Mouse (Mus musculus) embryonic facial prominence, embryonic 11.5 days (tissue): ENCODE measurements around the gene Rab11fip4. TPM values are rescaled to one million over a fixed set of nuclear protein-coding genes. Genes with fewer than 3 reads are reported as not detected.

Source experiments
- ATAC-seq: fragments of 200-750 bp; cut with Nextera tagmentation; replicated peaks from 2 replicates; pipeline ENCODE4 v1.8.0; 2017; ENCODE audit warnings: low read depth; ENCODE audit not compliant: insufficient number of reproducible peaks, low FRiP score, low TSS enrichment
- DNase-seq: peaks from one replicate; pipeline ENCODE4 v3.0.0-alpha.2; 2015; ENCODE audit warnings: low spot score
- H3K27ac ChIP-seq: fragments of 300-500 bp; sonication (generic); replicated peaks from 2 replicates; pipeline ENCODE4 v1.5.1; 2014; ENCODE audit warnings: mild to moderate bottlenecking, low read depth, low read length, control low read depth
- H3K27me3 ChIP-seq: fragments of 300-500 bp; sonication (generic); 2 replicates; pipeline ENCODE4 v1.6.1; 2014; ENCODE audit warnings: mild to moderate bottlenecking, low read length, moderate library complexity, mixed read lengths; ENCODE audit not compliant: control insufficient read depth, insufficient read depth
- H3K36me3 ChIP-seq: fragments of 300-500 bp; sonication (generic); replicated peaks from 2 replicates; pipeline ENCODE4 v1.6.1; 2014; ENCODE audit warnings: low read depth, mild to moderate bottlenecking, low read length, moderate library complexity, mixed read lengths; ENCODE audit not compliant: control insufficient read depth, insufficient read depth
- H3K4me1 ChIP-seq: fragments of 300-500 bp; sonication (generic); 2 replicates; pipeline ENCODE4 v1.6.1; 2014; ENCODE audit warnings: low read length, mixed read lengths; ENCODE audit not compliant: control insufficient read depth, insufficient read depth
- H3K4me2 ChIP-seq: fragments of 300-500 bp; sonication (generic); 2 replicates; pipeline ENCODE4 v1.6.1; 2014; ENCODE audit warnings: low read depth, mild to moderate bottlenecking, control low read depth, low read length, moderate library complexity
- H3K4me3 ChIP-seq: fragments of 300-500 bp; sonication (generic); 2 replicates; pipeline ENCODE4 v1.5.1; 2014; ENCODE audit warnings: low read depth, low read length, control low read depth
- H3K9ac ChIP-seq: fragments of 300-500 bp; sonication (generic); replicated peaks from 2 replicates; pipeline ENCODE4 v1.6.1; 2014; ENCODE audit warnings: mild to moderate bottlenecking, control low read depth, low read length
- H3K9me3 ChIP-seq: fragments of 300-500 bp; sonication (generic); replicated peaks from 2 replicates; pipeline ENCODE4 v1.6.1; 2016; ENCODE audit warnings: mild to moderate bottlenecking, low read length, inconsistent platforms, mixed read lengths; ENCODE audit not compliant: control insufficient read depth
- WGBS: fragments of 180-500 bp; shearing (Covaris S2); extraction: QIAGEN DNeasy Blood & Tissue Kit; methylation state at CpG from one replicate; pipeline ENCODE4 v1.1.7; 2014; 5-methylcytosine and 5-hydroxymethylcytosine counted together
- polyA plus RNA-seq: library from polyadenylated mRNA; unstranded; fragments of >200 nt; fragmentation: Nextera tagmentation; extraction: Ambion mirVana; gene quantifications from 2 replicates; pipeline ENCODE4 v1.2.1, GENCODE M21; 2014

Rab11fip4 gene
- polyA plus RNA-seq, 1 experiment from 2014 or later: 9.2 TPM

DNA sequence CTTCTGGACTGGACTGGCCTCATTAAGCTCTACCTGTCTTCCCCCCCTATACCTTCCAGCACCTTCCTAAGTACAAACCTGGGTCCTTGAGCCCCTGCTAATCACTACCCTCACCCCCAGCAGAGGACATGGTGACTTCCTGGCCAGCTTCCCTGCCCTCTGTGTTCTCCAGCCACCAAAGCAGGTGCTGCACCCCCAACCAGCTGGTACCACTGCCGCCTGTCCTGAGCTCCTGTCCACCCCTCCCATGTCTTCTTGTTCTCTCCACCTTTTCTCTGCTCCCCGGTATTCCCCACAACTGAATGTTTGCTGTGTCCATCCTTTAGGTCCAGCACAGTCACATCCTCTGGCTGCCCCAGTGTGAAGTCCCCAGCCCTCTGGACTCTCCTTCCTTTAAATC, 19.4 kb downstream of the Rab11fip4 start:
- Histone ChIP-seq H3K27me3 (no peaks in the 10 kb centered on the region), H3K4me2 (no peak overlapping the region), H3K9ac (no peak overlapping the region), H3K27ac (no peak overlapping the region), H3K36me3 (no peaks in the 10 kb centered on the region), H3K4me3 (no peak overlapping the region), H3K9me3 (no peaks in the 10 kb centered on the region), H3K4me1 (peaks cover 2% of the 10 kb centered on the region; the same call in 1 of the 2 replicates)
- ATAC-seq (no peak), DNase-seq (no peak)
- WGBS: 39% methylated on average over 2 of the region's 2 CpGs

- Histone ChIP-seq H3K27ac (no peak overlapping the region), H3K4me1 (peaks cover 2% of the 10 kb centered on the region; the same call in 1 of the 2 replicates), H3K27me3 (no peaks in the 10 kb centered on the region), H3K4me3 (no peak overlapping the region), H3K4me2 (peak overlapping the region; percentile 16; the same call in 1 of the 2 replicates), H3K9ac (no peak overlapping the region), H3K36me3 (no peaks in the 10 kb centered on the region), H3K9me3 (no peaks in the 10 kb centered on the region)
- ATAC-seq (no peak), DNase-seq (peak; percentile 49)
- WGBS: 20% methylated on average over 13 of the region's 13 CpGs
Observed at GRCm38 (mm10) chr11:79611011-79611666, 20.1 kb downstream of the Rab11fip4 start.

DNA sequence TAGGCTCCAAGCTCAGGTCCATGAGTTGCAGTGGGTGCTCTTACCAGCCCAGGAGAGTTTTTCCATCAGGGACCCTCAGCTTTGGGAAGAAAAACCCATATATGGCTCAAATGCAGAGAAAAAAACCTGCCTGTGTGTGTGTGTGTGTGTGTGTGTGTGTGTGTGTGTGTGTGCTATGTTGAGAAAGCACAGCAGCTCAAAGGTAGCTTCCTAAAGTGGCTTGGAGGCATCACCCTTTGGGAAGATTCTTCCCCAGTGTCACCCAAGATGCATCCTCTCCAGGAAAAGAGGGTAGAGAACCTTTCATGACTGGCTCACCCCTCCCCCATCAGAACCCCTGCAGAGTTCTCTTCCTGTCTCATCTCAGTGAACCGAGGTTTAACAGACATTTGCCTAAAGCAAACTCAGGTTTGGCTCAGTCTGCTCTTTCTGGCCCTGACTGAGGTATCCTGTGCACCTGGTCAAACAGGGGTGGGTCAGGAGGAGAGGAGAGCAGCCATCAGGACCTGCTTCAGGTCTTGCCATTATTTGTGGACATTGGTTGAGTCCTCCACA, 21.1 kb downstream of the Rab11fip4 start:
- 4% methylated on average over 1 of the region's 1 CpGs for WGBS
- ATAC-seq (no peak), DNase-seq (no peak)
- no peak overlapping the region for H3K4me2 ChIP-seq
- H3K36me3 ChIP-seq: no peaks in the 10 kb centered on the region
- no peaks in the 10 kb centered on the region for H3K9me3 ChIP-seq
- no peak overlapping the region for H3K27ac ChIP-seq
- H3K4me1 ChIP-seq: peaks cover 2% of the 10 kb centered on the region; the same call in 1 of the 2 replicates
- H3K9ac ChIP-seq: no peak overlapping the region
- H3K4me3 ChIP-seq: no peak overlapping the region
- no peaks in the 10 kb centered on the region for H3K27me3 ChIP-seq

DNA sequence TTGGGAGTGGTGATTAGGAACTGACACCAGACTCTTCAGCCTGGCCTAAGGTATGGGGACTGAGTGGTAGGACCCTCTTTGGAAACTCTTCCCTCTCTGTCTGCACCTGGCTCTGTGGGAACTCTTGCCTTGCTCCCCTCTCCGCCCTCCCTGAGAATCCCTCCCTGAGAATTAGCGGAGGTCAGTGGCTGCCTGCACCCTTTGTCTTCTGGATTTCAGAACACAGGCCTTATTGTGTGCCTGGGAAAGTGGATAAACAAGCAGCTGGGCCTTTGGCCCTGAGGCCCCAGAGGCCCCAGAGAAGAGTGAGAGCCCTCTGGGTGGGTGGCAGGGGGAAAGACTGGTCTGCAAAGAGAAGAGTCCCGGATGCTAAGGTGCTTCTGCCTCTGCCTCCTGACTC, 22.1 kb downstream of the Rab11fip4 start:
- no peak overlapping the region for H3K27ac ChIP-seq

GRCm38 (mm10) chr11:79613711-79614110, 22.7 kb downstream of the Rab11fip4 start:
- Histone ChIP-seq H3K36me3 (no peaks in the 10 kb centered on the region), H3K9ac (no peak overlapping the region), H3K4me3 (no peak overlapping the region), H3K27me3 (no peaks in the 10 kb centered on the region), H3K27ac (no peak overlapping the region), H3K9me3 (no peaks in the 10 kb centered on the region), H3K4me2 (no peak overlapping the region), H3K4me1 (peaks cover 2% of the 10 kb centered on the region; the same call in 1 of the 2 replicates)
- 45% methylated on average over 4 of the region's 4 CpGs for WGBS
- DNase-seq (no peak), ATAC-seq (no peak)

More for the DNA sequence above, 22.1 kb downstream of the Rab11fip4 start:
- no peaks in the 10 kb centered on the region for H3K9me3 ChIP-seq
- H3K9ac ChIP-seq: no peak overlapping the region
- ATAC-seq (no peak), DNase-seq (no peak)
- 8% methylated on average over 3 of the region's 3 CpGs for WGBS
- no peaks in the 10 kb centered on the region for H3K27me3 ChIP-seq
- H3K4me2 ChIP-seq: no peak overlapping the region
- H3K4me1 ChIP-seq: peaks cover 2% of the 10 kb centered on the region; the same call in 1 of the 2 replicates
- no peaks in the 10 kb centered on the region for H3K36me3 ChIP-seq
- no peak overlapping the region for H3K4me3 ChIP-seq

DNA sequence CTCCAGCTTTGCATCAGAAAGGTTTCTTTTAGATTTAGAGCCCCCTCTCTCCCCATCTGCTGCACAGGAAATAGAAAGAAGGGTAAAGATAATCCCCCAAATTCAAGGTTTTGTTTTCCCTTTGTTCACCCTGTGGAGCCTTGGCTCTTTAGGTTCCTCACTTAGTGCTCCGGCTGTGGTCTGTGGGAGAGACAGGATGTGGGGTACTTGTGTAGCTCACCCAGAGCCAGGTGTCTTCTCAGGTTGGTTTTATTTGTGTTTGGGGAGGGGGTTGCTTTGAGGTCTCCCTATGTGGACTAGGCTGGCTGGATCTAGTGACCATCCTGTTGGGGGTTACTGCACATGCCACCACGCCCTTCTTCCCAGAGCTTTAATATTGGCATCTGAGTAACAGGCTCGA, 23.9 kb downstream of the Rab11fip4 start:
- DNase-seq: no peak
- H3K4me2 ChIP-seq: no peak overlapping the region
- no peaks in the 10 kb centered on the region for H3K27me3 ChIP-seq
- H3K9me3 ChIP-seq: no peaks in the 10 kb centered on the region
- 87% methylated on average over 3 of the region's 3 CpGs for WGBS
- H3K27ac ChIP-seq: no peak overlapping the region
- no peak overlapping the region for H3K9ac ChIP-seq
- no peak overlapping the region for H3K4me3 ChIP-seq
- ATAC-seq: no peak
- peaks cover 2% of the 10 kb centered on the region; the same call in 1 of the 2 replicates for H3K4me1 ChIP-seq
- H3K36me3 ChIP-seq: no peaks in the 10 kb centered on the region

- Histone ChIP-seq H3K9me3 (no peaks in the 10 kb centered on the region), H3K4me1 (peaks cover under 1% of the 10 kb centered on the region; the same call in 1 of the 2 replicates), H3K9ac (no peak overlapping the region), H3K27ac (no peak overlapping the region), H3K4me3 (no peak overlapping the region), H3K36me3 (no peaks in the 10 kb centered on the region), H3K27me3 (no peaks in the 10 kb centered on the region), H3K4me2 (no peak overlapping the region)
- WGBS: 53% methylated on average over 5 of the region's 5 CpGs
- DNase-seq: no peak
- ATAC-seq: no peak
Observed at GRCm38 (mm10) chr11:79615871-79616270, 24.9 kb downstream of the Rab11fip4 start.

- no peak for ATAC-seq
- no peak overlapping the region for H3K27ac ChIP-seq
Observed at GRCm38 (mm10) chr11:79617991-79618390, 27.0 kb downstream of the Rab11fip4 start.

More at GRCm38 (mm10) chr11:79617991-79618390, 27.0 kb downstream of the Rab11fip4 start:
- Histone ChIP-seq H3K36me3 (no peaks in the 10 kb centered on the region), H3K4me1 (no peaks in the 10 kb centered on the region), H3K9me3 (no peaks in the 10 kb centered on the region), H3K4me3 (no peak overlapping the region), H3K4me2 (no peak overlapping the region), H3K27me3 (no peaks in the 10 kb centered on the region), H3K9ac (no peak overlapping the region)
- DNase-seq: no peak
- WGBS: 92% methylated on average over 8 of the region's 8 CpGs
